Mouse (Mus musculus) lung, postnatal 0 days (tissue): ENCODE results near the gene Snapin. TPM values are rescaled to one million over a fixed set of nuclear protein-coding genes. Genes with fewer than 3 reads are reported as not detected.

ENCODE experiments used
- ATAC-seq: fragments of 200-750 bp; cut with Nextera tagmentation; 2 replicates; pipeline ENCODE4 v1.8.0; 2017; ENCODE audit warnings: moderate library complexity
- DNase-seq: peaks from one replicate; pipeline ENCODE4 v3.0.0-alpha.2; 2016; ENCODE audit warnings: low spot score
- H3K27ac ChIP-seq: fragments of 300-500 bp; sonication (generic); 2 replicates; pipeline ENCODE4 v1.5.1; 2014; ENCODE audit warnings: antibody characterized with exemption, mild to moderate bottlenecking, low read length, mixed read lengths
- H3K27me3 ChIP-seq: fragments of 300-500 bp; sonication (generic); replicated peaks from 2 replicates; pipeline ENCODE4 v1.6.1; 2014; ENCODE audit warnings: low read length, mixed read lengths; ENCODE audit not compliant: insufficient read depth
- H3K36me3 ChIP-seq: fragments of 300-500 bp; sonication (generic); 2 replicates; pipeline ENCODE4 v1.6.1; 2014; ENCODE audit warnings: low read length, mixed read lengths; ENCODE audit not compliant: insufficient read depth
- H3K4me1 ChIP-seq: fragments of 300-500 bp; sonication (generic); 2 replicates; pipeline ENCODE4 v1.6.1; 2014; ENCODE audit warnings: antibody characterized with exemption, low read depth, low read length, mixed read lengths; ENCODE audit not compliant: insufficient read depth
- H3K4me2 ChIP-seq: fragments of 300-500 bp; sonication (generic); replicated peaks from 2 replicates; pipeline ENCODE4 v1.6.1; 2014; ENCODE audit warnings: low read depth, mild to moderate bottlenecking, low read length, moderate library complexity, mixed read lengths
- H3K4me3 ChIP-seq: fragments of 300-500 bp; sonication (generic); 2 replicates; pipeline ENCODE4 v1.5.1; 2014; ENCODE audit warnings: low read depth, low read length
- H3K9ac ChIP-seq: fragments of 300-500 bp; sonication (generic); replicated peaks from 2 replicates; pipeline ENCODE4 v1.6.1; 2014; ENCODE audit warnings: low read depth, mild to moderate bottlenecking
- H3K9me3 ChIP-seq: fragments of 300-500 bp; sonication (generic); 2 replicates; pipeline ENCODE4 v1.6.1; 2016; ENCODE audit warnings: low read length, mixed read lengths
- CTCF ChIP-seq: IDR thresholded peaks from 2 replicates; pipeline ENCODE4 v1.5.1; 2016; ENCODE audit warnings: antibody characterized with exemption, mild to moderate bottlenecking
- EP300 ChIP-seq: IDR thresholded peaks from 2 replicates; pipeline ENCODE4 v1.6.1; 2016; ENCODE audit warnings: antibody characterized with exemption, mild to moderate bottlenecking, control low read depth
- WGBS: fragments of 180-500 bp; shearing (Covaris S2); extraction: QIAGEN DNeasy Blood & Tissue Kit; methylation state at CpG from one replicate; pipeline ENCODE4 v1.1.7; 2014; 5-methylcytosine and 5-hydroxymethylcytosine counted together
- polyA plus RNA-seq: library from polyadenylated mRNA; unstranded; fragments of >200 nt; fragmentation: Nextera tagmentation; extraction: Ambion mirVana; gene quantifications from 2 replicates; pipeline ENCODE4 v1.2.1, GENCODE M21; 2015

The Snapin gene
- polyA plus RNA-seq, 1 experiment from 2014 or later = 101 TPM

- no peak for TF ChIP-seq EP300
- no peak for TF ChIP-seq CTCF
- 0 out of 2 replicates have a peak, but pooled peaks have one; percentile 10 for ATAC-seq
- H3K9me3 ChIP-seq = no peaks in the 10 kb centered on the region
- H3K36me3 ChIP-seq = peaks cover 19% of the 10 kb centered on the region
- H3K27ac ChIP-seq = no peak overlapping the region
- WGBS = 66% methylated on average over 7 of the region's 7 CpGs
- H3K4me1 ChIP-seq = no peaks in the 10 kb centered on the region
- no peaks in the 10 kb centered on the region for H3K27me3 ChIP-seq
- H3K4me2 ChIP-seq = no peak overlapping the region
- H3K4me3 ChIP-seq = no peak overlapping the region
- DNase-seq = peak; percentile 32
- no peak overlapping the region for H3K9ac ChIP-seq
These were observed 5.2 kb upstream of the Snapin start for GRCm38 (mm10) chr3:90495850-90496525.

GRCm38 (mm10) chr3:90493831-90494540, 3.2 kb upstream of the Snapin start:
- no peak overlapping the region for H3K27ac ChIP-seq

GRCm38 (mm10) chr3:90491350-90491749, 517 bp upstream of the Snapin start:
- TF ChIP-seq CTCF = peak; percentile 65
- TF ChIP-seq EP300 = no peak
- H3K4me3 ChIP-seq = no peak overlapping the region
- H3K4me2 ChIP-seq = no peak overlapping the region
- DNase-seq (peak; percentile 45), ATAC-seq (no peak)
- no peaks in the 10 kb centered on the region for H3K9me3 ChIP-seq
- H3K27me3 ChIP-seq = no peaks in the 10 kb centered on the region
- no peak overlapping the region for H3K27ac ChIP-seq
- H3K36me3 ChIP-seq = peaks cover 5% of the 10 kb centered on the region; the same call in 1 of the 2 replicates
- WGBS = 38% methylated on average over 2 of the region's 2 CpGs
- H3K4me1 ChIP-seq = 0 out of 2 replicates have a peak, but pooled peaks cover 4% of the 10 kb centered on the region
- no peak overlapping the region for H3K9ac ChIP-seq

More at GRCm38 (mm10) chr3:90493831-90494540, 3.2 kb upstream of the Snapin start:
- H3K4me3 ChIP-seq = no peak overlapping the region
- 0 out of 2 replicates have a peak, but pooled peaks cover 4% of the 10 kb centered on the region for H3K4me1 ChIP-seq
- no peak for DNase-seq
- no peak for ATAC-seq
- H3K27me3 ChIP-seq = no peaks in the 10 kb centered on the region
- peaks cover 16% of the 10 kb centered on the region for H3K36me3 ChIP-seq
- 48% methylated on average over 4 of the region's 4 CpGs for WGBS
- no peak overlapping the region for H3K9ac ChIP-seq
- H3K4me2 ChIP-seq = no peak overlapping the region
- no peak for TF ChIP-seq CTCF
- no peak for TF ChIP-seq EP300
- no peaks in the 10 kb centered on the region for H3K9me3 ChIP-seq

GRCm38 (mm10) chr3:90488576-90488975, 2.3 kb downstream of the Snapin start:
- Histone ChIP-seq H3K27ac (no peak overlapping the region), H3K9me3 (no peaks in the 10 kb centered on the region), H3K4me1 (0 out of 2 replicates have a peak, but pooled peaks cover 4% of the 10 kb centered on the region), H3K27me3 (no peaks in the 10 kb centered on the region), H3K4me3 (no peak overlapping the region), H3K4me2 (no peak overlapping the region), H3K9ac (no peak overlapping the region), H3K36me3 (peaks cover 11% of the 10 kb centered on the region; the same call in 1 of the 2 replicates)
- WGBS = 72% methylated on average over 6 of the region's 6 CpGs
- ATAC-seq (no peak), DNase-seq (no peak)
- TF ChIP-seq EP300 (no peak), CTCF (no peak)

GRCm38 (mm10) chr3:90486998-90487397, 3.8 kb downstream of the Snapin start:
- H3K9me3 ChIP-seq = no peaks in the 10 kb centered on the region
- H3K4me2 ChIP-seq = no peak overlapping the region
- DNase-seq (peak; percentile 55), ATAC-seq (no peak)
- no peak overlapping the region for H3K9ac ChIP-seq
- 0 out of 2 replicates have a peak overlapping the region, but pooled peaks have one; percentile 14 for H3K27ac ChIP-seq
- no peaks in the 10 kb centered on the region for H3K27me3 ChIP-seq
- TF ChIP-seq EP300 = no peak
- TF ChIP-seq CTCF = no peak
- 53% methylated on average over 5 of the region's 5 CpGs for WGBS
- no peak overlapping the region for H3K4me3 ChIP-seq
- 0 out of 2 replicates have a peak, but pooled peaks cover 4% of the 10 kb centered on the region for H3K4me1 ChIP-seq
- peaks cover 11% of the 10 kb centered on the region; the same call in 1 of the 2 replicates for H3K36me3 ChIP-seq
